Mouse (Mus musculus): ENCODE data around the gene Rab4b. TPM values are rescaled to one million over a fixed set of nuclear protein-coding genes. Genes with fewer than 3 reads are reported as not detected.

The Rab4b gene
- total RNA-seq, 2 experiments from 2014 or later, result 86.7 to 94.7 TPM

DNA sequence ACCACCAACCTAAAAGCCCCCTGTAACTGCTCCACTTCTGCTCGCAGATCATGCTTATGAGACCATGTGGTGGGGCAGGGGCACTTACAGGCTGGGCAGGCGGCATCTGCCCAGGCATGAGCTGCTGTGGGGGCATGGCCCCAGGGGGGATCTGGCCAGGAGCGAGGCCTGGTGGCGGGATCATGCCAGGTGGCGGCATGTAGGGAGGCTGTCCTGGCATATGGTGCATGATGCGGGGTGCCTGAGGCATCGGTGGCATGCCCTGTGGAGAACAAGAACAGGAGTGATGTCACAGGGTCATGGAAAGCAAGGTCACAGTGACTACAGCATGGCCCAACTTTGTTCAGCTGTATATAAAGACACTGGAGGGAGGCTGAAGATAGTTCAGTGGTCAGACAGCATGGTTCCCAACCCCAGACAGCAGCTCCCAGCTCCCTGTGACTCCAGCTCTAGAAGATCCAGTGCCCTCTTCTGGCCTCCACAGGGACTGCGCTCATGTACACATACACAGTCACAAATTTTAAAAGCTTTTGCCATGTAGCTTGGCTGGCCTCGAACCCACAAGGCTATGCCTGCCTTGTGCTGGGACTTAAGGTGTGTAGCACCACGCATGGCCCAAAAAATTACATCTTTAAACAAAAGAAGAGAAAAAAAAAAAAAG is 10.7 kb upstream of the Rab4b start:
- intact Hi-C loops (cut with DNase I), result no loop called here
- DNase-seq (ENCODE audit: low spot score in 2 of 2), result no peak

DNA sequence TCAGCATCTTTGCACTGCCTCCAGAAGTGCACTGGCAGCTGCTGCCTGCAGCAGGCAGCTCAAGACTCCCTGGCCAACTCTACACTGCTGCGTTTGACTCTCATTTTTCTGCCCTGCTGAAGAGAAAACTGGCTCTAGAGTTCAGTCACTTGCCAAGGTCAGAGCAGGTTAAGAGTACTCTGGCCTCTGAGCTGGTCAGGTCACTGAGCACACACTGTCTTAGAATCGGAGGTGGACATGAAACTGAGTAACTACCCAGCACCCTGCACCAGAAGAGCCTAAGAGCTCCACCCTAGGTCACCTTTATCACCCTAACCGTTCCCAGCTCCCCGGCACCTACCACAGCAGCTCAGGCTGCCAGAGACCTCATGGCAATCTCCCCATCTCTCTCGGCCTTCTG is 7.3 kb upstream of the Rab4b start:
- intact Hi-C loops (cut with DNase I), result no loop called here

GRCm38 (mm10) chr7:27184964-27185363 is 6.3 kb upstream of the Rab4b start:
- intact Hi-C loops (cut with DNase I), result no loop called here
- DNase-seq (ENCODE audit: low spot score in 2 of 2), result no peak

More for the DNA sequence above, 7.3 kb upstream of the Rab4b start:
- DNase-seq (ENCODE audit: low spot score in 2 of 2), result no peak

DNA sequence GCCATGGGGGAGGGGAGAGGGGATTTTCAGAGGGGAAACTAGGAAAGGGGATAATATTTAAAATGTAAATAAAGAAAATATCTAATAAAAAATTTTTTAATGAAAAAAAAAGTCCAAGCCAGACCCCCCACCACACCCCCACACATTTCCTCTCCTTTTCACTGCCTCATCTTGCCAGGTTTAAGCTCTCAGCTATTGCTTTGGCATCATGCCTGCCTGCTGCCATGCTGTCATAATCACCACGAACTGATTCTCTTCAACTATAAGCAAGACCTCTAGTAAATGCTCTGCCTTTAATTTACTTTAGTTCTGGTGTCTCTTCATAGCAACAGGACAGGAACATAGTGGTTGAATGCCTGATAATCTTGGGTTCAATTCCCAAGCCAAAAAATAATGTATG is 3.8 kb upstream of the Rab4b start:
- intact Hi-C loops (cut with DNase I), result no loop called here
- DNase-seq (ENCODE audit: low spot score in 2 of 2), result no peak

GRCm38 (mm10) chr7:27180837-27181695 is 2.4 kb upstream of the Rab4b start, which contains the start of the genes Gm21983 and Mia:
TSS of gene Gm21983 (minus strand) at chr7:27181086.
TSS of gene Mia (minus strand) at chr7:27181157.
- DNase-seq (ENCODE audit: low spot score in 2 of 2), result no peak
- intact Hi-C loops (cut with DNase I), result no loop called here

DNA sequence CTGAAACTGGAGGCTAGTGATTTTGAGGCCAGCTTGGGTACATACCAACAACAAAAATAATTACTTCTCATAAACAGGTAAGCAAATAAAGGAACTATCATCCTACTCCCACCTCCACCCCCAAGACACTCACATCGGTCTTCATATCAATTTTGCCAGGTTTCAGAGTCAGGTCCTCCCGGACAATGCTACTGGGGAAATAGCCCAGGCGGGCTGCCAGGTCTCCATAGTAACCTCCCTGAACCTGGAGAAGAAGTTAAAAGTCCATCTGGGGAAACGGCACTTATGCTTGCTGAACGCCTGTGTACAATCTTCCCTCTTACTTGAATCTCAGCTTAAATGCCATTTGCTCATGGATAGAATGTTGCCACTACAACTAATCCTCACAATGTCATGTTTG is 1.3 kb upstream of the Rab4b start:
- intact Hi-C loops (cut with DNase I), result no loop called here

DNA sequence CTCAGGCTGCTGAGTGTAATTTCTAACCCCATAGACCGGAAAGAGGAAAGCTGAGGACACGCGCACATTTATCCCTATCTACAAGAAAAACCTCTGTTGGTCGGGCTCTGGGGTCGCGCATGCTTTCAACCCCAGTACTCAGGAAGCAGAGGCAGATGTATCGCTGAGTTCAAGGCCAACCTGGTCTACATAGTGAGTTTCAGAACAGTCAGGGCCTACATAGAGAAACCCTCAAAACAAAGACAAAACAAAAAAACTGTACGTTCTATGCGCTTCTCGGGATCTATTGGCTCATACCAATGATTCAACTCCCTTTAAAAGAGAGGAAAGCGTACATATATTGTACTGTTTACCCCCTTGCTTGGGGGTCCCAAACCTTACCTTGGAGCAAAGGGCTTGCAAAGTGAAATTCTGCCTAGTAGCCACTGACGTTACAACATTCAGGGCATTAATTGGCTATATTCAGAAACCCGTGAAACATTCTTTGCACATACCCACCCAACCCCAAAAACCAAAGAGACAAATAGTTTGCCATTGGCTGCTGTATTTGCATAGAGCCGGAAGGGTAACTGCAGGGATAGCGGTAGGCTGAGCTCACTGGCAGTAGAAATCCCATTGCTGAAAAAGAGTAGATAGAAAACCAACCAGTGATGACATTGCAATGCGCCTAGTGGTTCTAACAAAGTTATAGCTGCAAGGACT is 672 bp upstream of the Rab4b start:
- DNase-seq (ENCODE audit: low spot score in 2 of 2), result no peak
- intact Hi-C loops (cut with DNase I), result no loop called here

More for the DNA sequence above, 1.3 kb upstream of the Rab4b start:
- DNase-seq (ENCODE audit: low spot score in 2 of 2), result no peak

- no peak for DNase-seq (ENCODE audit: low spot score in 2 of 2)
- intact Hi-C loops (cut with DNase I), result no loop called here
Observed at GRCm38 (mm10) chr7:27177942-27178323, 763 bp downstream of the Rab4b start.

DNA sequence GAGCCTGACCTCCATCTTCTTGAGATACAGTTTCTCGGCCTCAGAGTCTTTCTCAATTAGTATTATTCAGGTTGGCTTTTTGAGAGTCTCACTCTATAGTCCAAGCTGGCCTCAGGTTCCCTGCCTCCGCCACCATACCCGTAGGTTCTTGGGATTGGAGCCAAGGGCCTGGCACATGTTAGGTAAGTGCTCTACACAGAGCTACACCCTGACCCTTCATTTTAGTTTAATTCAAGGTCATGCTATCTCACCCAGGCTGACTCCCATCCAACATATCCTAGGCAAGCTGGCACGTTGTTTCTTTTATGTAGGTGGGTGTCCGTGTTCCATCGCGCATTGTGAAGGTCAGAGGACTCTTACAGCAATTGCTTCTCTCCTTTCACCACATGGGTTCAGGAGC is 3.8 kb downstream of the Rab4b start:
- DNase-seq (ENCODE audit: low spot score in 2 of 2), result no peak
- intact Hi-C loops (cut with DNase I), result no loop called here

GRCm38 (mm10) chr7:27174496-27174895 is 4.2 kb downstream of the Rab4b start:
- intact Hi-C loops (cut with DNase I), result no loop called here
- no peak for DNase-seq (ENCODE audit: low spot score in 2 of 2)

DNA sequence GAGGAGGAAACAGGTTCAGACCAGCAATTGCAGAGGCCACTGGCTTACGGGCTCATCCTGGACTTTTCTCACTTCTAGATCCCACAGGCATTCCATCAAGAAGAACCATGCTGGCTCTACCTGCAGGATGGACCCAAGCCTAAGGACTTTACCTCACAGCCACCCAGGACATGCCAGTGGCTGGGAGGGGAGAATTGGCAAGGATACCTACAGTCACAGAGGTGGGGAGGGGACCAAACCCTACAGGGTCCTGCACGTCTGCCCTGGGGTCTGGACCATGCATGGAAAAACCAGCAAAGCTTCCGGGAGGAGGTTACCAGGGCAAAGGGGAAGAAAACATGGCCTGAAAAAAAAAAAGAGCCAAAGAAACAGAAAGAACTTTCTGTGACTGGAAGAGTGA is 7.7 kb downstream of the Rab4b start:
- no peak for DNase-seq (ENCODE audit: low spot score in 2 of 2)
- intact Hi-C loops (cut with DNase I), result no loop called here

GRCm38 (mm10) chr7:27168371-27168770 is 10.3 kb downstream of the Rab4b start:
- DNase-seq (ENCODE audit: low spot score in 2 of 2), result no peak
- intact Hi-C loops (cut with DNase I), result no loop called here

GRCm38 (mm10) chr7:27167475-27168094 is 11.1 kb downstream of the Rab4b start:
- intact Hi-C loops (cut with DNase I), result no loop called here
- DNase-seq (ENCODE audit: low spot score in 2 of 2), result no peak

DNA sequence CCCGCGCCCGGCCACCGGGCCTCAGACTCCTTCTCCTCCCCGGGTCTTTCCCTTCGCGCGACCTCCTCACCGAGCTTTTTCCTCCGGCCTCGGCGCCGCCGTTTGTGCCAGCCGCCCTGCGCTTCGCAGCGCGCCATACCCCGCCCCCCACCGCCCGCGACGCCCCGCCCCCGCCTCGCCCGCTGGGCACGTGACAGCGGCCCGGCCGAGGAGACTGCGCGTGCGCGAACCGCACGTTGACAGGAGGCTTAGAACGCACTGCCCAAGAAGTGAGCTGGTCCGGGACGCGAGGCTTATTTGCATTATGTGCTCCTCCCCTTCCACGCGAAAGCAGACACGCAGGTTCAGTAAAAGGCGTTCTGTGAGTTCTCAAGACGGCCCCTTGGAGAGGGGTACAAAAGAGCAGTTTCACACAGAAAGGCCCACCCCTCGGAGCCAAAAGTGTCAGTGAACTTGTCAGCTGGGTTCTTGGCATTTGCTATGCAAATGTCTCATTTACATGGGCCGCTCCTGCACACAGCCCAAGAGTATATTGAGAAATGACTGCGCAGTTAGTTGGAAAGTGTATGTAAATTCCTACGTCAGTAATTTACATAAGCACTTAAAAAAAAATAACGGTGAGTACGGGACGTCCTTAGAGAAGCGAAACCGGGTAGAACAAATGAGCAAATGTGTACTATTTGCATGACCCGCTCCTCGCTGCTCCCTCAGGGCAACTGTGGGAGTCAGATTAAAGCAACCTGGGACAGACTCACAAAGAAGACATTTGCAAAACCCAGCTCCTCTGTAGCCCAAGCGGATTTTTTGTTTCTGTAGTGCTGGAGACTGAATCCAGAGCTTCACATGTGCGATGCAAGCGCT is 11.9 kb downstream of the Rab4b start, which contains the start of gene Egln2:
Gene Egln2 (minus strand): TSS at position 189 of the 861 bp plus-strand sequence.
- intact Hi-C loops (cut with DNase I), result no loop called here
- DNase-seq (ENCODE audit: low spot score in 2 of 2), result peak; percentile 96

DNA sequence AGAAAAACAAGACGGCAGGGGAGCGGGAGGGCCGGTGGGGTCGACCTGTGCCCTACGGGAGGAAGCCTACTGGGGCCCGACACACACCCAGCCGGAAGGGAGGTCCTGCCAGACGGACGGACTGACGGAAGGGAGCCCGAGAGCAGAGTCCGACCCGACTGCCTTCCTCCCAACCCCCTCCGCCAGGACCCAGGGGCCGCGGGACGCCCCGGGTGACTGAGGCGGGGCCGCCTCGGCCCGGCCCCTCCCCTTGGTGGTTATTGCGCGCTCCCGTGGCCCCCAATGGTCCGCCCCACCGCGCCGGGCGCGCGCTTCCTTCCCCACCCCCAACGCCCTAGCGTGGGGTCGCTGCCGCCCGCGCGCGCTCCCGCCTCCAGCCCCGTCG is 12.5 kb downstream of the Rab4b start:
- peak; percentile 72 to 74 for DNase-seq (ENCODE audit: low spot score in 2 of 2)
- intact Hi-C loops (cut with DNase I), result no loop called here

GRCm38 (mm10) chr7:27165696-27166095 is 13.0 kb downstream of the Rab4b start:
- intact Hi-C loops (cut with DNase I), result no loop called here
- DNase-seq (ENCODE audit: low spot score in 2 of 2), result no peak

DNA sequence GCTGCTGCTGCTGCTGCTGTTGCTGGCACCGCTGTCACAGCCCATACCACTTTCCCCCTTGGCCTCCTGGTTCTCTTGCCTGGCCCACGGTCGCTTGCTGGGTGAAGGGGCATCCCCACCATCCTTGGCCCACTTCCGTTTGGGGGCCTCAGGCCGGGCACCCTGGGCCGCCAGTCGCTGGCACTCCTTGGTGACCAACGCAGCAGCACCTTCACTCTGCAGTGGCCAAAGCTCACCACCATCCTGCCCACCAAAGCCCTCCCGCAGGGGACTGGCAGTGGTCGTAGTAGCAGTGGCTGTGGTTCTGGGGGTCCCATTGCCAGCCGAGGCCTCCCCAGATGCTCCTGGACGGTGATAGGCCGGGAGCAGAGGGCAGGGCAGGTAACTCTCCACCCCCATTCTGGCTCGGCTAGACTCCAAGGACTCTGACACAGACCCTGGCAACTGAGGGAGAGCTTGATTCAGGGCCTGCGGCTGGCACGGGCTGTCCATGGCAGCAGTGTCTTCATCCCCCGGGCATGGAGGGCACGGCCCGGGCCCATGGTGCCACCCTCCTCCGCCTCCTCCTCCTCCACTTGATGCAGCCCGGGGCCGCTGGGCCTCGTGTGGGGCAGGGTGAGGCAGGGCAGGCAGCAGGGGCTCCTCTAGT is 13.6 kb downstream of the Rab4b start:
- no peak for DNase-seq (ENCODE audit: low spot score in 2 of 2)

More for the DNA sequence above, 13.6 kb downstream of the Rab4b start:
- intact Hi-C loops (cut with DNase I), result no loop called here

Data from left cerebral cortex, postnatal 14 days (tissue).